Mouse (Mus musculus): ENCODE results near the gene Rreb1.

The Rreb1 gene

GRCm38 (mm10) chr13:37920727-37921126 lies 142.5 kb downstream of the Rreb1 start:
- DNase-seq = no peak

GRCm38 (mm10) chr13:37923091-37923490 lies 144.9 kb downstream of the Rreb1 start:
- no peak for DNase-seq

- DNase-seq = no peak
Measured at GRCm38 (mm10) chr13:37923643-37924460, 145.7 kb downstream of the Rreb1 start.

GRCm38 (mm10) chr13:37924461-37924948 lies 146.3 kb downstream of the Rreb1 start:
- DNase-seq = no peak

- DNase-seq = no peak
Measured at GRCm38 (mm10) chr13:37926394-37926793, 148.2 kb downstream of the Rreb1 start.

GRCm38 (mm10) chr13:37929532-37929931 lies 151.3 kb downstream of the Rreb1 start:
- no peak for DNase-seq

GRCm38 (mm10) chr13:37930091-37930490 lies 151.9 kb downstream of the Rreb1 start:
- DNase-seq = no peak

- no peak for DNase-seq
Measured at GRCm38 (mm10) chr13:37930621-37931020, 152.4 kb downstream of the Rreb1 start.

- DNase-seq = no peak
Measured at GRCm38 (mm10) chr13:37931210-37931922, 153.2 kb downstream of the Rreb1 start.

- no peak for DNase-seq
Measured at GRCm38 (mm10) chr13:37934075-37934474, 155.9 kb downstream of the Rreb1 start.

GRCm38 (mm10) chr13:37934920-37935319 lies 156.7 kb downstream of the Rreb1 start:
- DNase-seq = no peak

- DNase-seq = no peak
Measured at GRCm38 (mm10) chr13:37936351-37936750, 158.2 kb downstream of the Rreb1 start.

- DNase-seq = no peak
Measured at GRCm38 (mm10) chr13:37940167-37940566, 162.0 kb downstream of the Rreb1 start.

- no peak for DNase-seq
Measured at GRCm38 (mm10) chr13:37940649-37941048, 162.4 kb downstream of the Rreb1 start.

- DNase-seq = no peak
Measured at GRCm38 (mm10) chr13:37941138-37941645, 163.0 kb downstream of the Rreb1 start.

- DNase-seq = no peak
Measured at GRCm38 (mm10) chr13:37941950-37942886, 164.0 kb downstream of the Rreb1 start.

- no peak for DNase-seq
Measured at GRCm38 (mm10) chr13:37942887-37943331, 164.7 kb downstream of the Rreb1 start.

GRCm38 (mm10) chr13:37943466-37943865 lies 165.3 kb downstream of the Rreb1 start:
- DNase-seq = no peak

GRCm38 (mm10) chr13:37944306-37944705 lies 166.1 kb downstream of the Rreb1 start:
- DNase-seq = no peak

GRCm38 (mm10) chr13:37945392-37945791 lies 167.2 kb downstream of the Rreb1 start:
- no peak for DNase-seq

GRCm38 (mm10) chr13:37946734-37947133 lies 168.5 kb downstream of the Rreb1 start:
- peak; percentile 57 for DNase-seq

- DNase-seq = no peak
Measured at GRCm38 (mm10) chr13:37952981-37953380, 174.8 kb downstream of the Rreb1 start.

- no peak for DNase-seq
Measured at GRCm38 (mm10) chr13:37954318-37954717, 176.1 kb downstream of the Rreb1 start.
